Mouse (Mus musculus) layer of hippocampus, adult 2 months (tissue): Measurements from ENCODE around the gene Apoc3. TPM values are rescaled to one million over a fixed set of nuclear protein-coding genes. Genes with fewer than 3 reads are reported as not detected.

Experiments used
- DNase-seq, 2 experiments: peaks; one replicate each; pipeline ENCODE4 v3.0.0; 2022; ENCODE audit warnings: low spot score in 2 of 2
- H3K27ac ChIP-seq: fragments of 200-600 bp; 2 replicates; pipeline ENCODE4 v1.8.1; 2022
- H3K4me3 ChIP-seq: fragments of 200-600 bp; 2 replicates; pipeline ENCODE4 v1.8.1; 2022; ENCODE audit warnings: mild to moderate bottlenecking
- CTCF ChIP-seq: fragments of 200-600 bp; conservative IDR thresholded peaks from 2 replicates; pipeline ENCODE4 v1.8.1; 2022; ENCODE audit warnings: antibody characterized with exemption, mild to moderate bottlenecking, moderate library complexity
- total RNA-seq, 2 experiments: library from RNA; stranded (reverse); gene quantifications; 2 replicates each; pipeline ENCODE4 v1.2.3; 2021

The Apoc3 gene
- total RNA-seq, 2 experiments from 2014 or later = 1.0 TPM; not detected in 1

- Histone ChIP-seq H3K27ac (peak overlapping the region; percentile 16; the same call in 1 of the 2 replicates), H3K4me3 (no peak overlapping the region)
- no peak for TF ChIP-seq CTCF
- no peak for DNase-seq
Measured at GRCm38 (mm10) chr9:46198936-46199335, 36.5 kb downstream of the Apoc3 start.

- DNase-seq = peak; percentile 41 to 55
- peak overlapping the region; percentile 16 for H3K27ac ChIP-seq
- no peak overlapping the region for H3K4me3 ChIP-seq
- TF ChIP-seq CTCF = no peak
Measured at GRCm38 (mm10) chr9:46198461-46198860, 37.0 kb downstream of the Apoc3 start.

GRCm38 (mm10) chr9:46196699-46197169 lies 38.7 kb downstream of the Apoc3 start:
- TF ChIP-seq CTCF = no peak
- peak overlapping the region; percentile 20; the same call in 1 of the 2 replicates for H3K27ac ChIP-seq
- DNase-seq = no peak
- H3K4me3 ChIP-seq = no peak overlapping the region

- DNase-seq = no peak
- H3K4me3 ChIP-seq = no peak overlapping the region
- TF ChIP-seq CTCF = no peak
Measured at GRCm38 (mm10) chr9:46194809-46195208, 40.6 kb downstream of the Apoc3 start.

GRCm38 (mm10) chr9:46192642-46193041 lies 42.8 kb downstream of the Apoc3 start:
- H3K27ac ChIP-seq = no peak overlapping the region
- DNase-seq = no peak
- H3K4me3 ChIP-seq = no peak overlapping the region
- TF ChIP-seq CTCF = no peak

More at GRCm38 (mm10) chr9:46194809-46195208, 40.6 kb downstream of the Apoc3 start:
- H3K27ac ChIP-seq = no peak overlapping the region

- Histone ChIP-seq H3K4me3 (no peak overlapping the region), H3K27ac (peak overlapping the region; percentile 29; the same call in 1 of the 2 replicates)
- peak; percentile 82 for TF ChIP-seq CTCF
- peak; percentile 42 for DNase-seq
Measured at GRCm38 (mm10) chr9:46191644-46192043, 43.8 kb downstream of the Apoc3 start.

- no peak for TF ChIP-seq CTCF
- DNase-seq = no peak
- H3K27ac ChIP-seq = peak overlapping the region; percentile 29; the same call in 1 of the 2 replicates
- H3K4me3 ChIP-seq = no peak overlapping the region
Measured at GRCm38 (mm10) chr9:46191234-46191633, 44.2 kb downstream of the Apoc3 start.

GRCm38 (mm10) chr9:46189381-46189780 lies 46.1 kb downstream of the Apoc3 start:
- Histone ChIP-seq H3K4me3 (no peak overlapping the region), H3K27ac (peak overlapping the region; percentile 43; the same call in 1 of the 2 replicates)
- no peak for DNase-seq
- TF ChIP-seq CTCF = peak; percentile 28; the same call in 1 of the 2 replicates

GRCm38 (mm10) chr9:46188956-46189355 lies 46.5 kb downstream of the Apoc3 start:
- DNase-seq = no peak
- no peak for TF ChIP-seq CTCF
- Histone ChIP-seq H3K4me3 (no peak overlapping the region), H3K27ac (peak overlapping the region; percentile 43; the same call in 1 of the 2 replicates)

GRCm38 (mm10) chr9:46188370-46188769 lies 47.1 kb downstream of the Apoc3 start:
- Histone ChIP-seq H3K4me3 (no peak overlapping the region), H3K27ac (peak overlapping the region; percentile 28)
- no peak for DNase-seq
- no peak for TF ChIP-seq CTCF

GRCm38 (mm10) chr9:46186387-46186786 lies 49.0 kb downstream of the Apoc3 start:
- no peak overlapping the region for H3K4me3 ChIP-seq
- no peak for DNase-seq
- H3K27ac ChIP-seq = no peak overlapping the region
- TF ChIP-seq CTCF = peak; percentile 73

GRCm38 (mm10) chr9:46185191-46185590 lies 50.2 kb downstream of the Apoc3 start:
- TF ChIP-seq CTCF = peak; percentile 80
- H3K27ac ChIP-seq = no peak overlapping the region
- no peak overlapping the region for H3K4me3 ChIP-seq
- DNase-seq = no peak

GRCm38 (mm10) chr9:46184542-46184941 lies 50.9 kb downstream of the Apoc3 start:
- H3K27ac ChIP-seq = no peak overlapping the region; the same call in 1 of the 2 replicates
- no peak overlapping the region for H3K4me3 ChIP-seq
- DNase-seq = no peak
- TF ChIP-seq CTCF = no peak

Other genes starting within 250 kb of the Apoc3 start
- 100 to 1,000 TPM; 215 to 228 TPM for gene Pafah1b2, start 222.9 kb downstream of the Apoc3 start, total RNA-seq
- 100 to 1,000 TPM; 133 to 141 TPM for gene Sik3, start 222.8 kb downstream of the Apoc3 start, total RNA-seq
- gene Apoa1, start 7.1 kb downstream of the Apoc3 start, total RNA-seq = not detected
- not detected for gene Apoa4, start 5.1 kb upstream of the Apoc3 start, total RNA-seq
- not detected for gene Apoa5, start 33.0 kb upstream of the Apoc3 start, total RNA-seq
- gene Zpr1, start 37.4 kb upstream of the Apoc3 start, total RNA-seq = 10 to 100 TPM; 34.4 to 41.1 TPM
- 10 to 100 TPM; 13.5 to 14.4 TPM for gene Bud13, start 47.4 kb upstream of the Apoc3 start, total RNA-seq
- gene 4931429L15Rik, start 84.3 kb upstream of the Apoc3 start, total RNA-seq = not detected